In the genomic region with DNA sequence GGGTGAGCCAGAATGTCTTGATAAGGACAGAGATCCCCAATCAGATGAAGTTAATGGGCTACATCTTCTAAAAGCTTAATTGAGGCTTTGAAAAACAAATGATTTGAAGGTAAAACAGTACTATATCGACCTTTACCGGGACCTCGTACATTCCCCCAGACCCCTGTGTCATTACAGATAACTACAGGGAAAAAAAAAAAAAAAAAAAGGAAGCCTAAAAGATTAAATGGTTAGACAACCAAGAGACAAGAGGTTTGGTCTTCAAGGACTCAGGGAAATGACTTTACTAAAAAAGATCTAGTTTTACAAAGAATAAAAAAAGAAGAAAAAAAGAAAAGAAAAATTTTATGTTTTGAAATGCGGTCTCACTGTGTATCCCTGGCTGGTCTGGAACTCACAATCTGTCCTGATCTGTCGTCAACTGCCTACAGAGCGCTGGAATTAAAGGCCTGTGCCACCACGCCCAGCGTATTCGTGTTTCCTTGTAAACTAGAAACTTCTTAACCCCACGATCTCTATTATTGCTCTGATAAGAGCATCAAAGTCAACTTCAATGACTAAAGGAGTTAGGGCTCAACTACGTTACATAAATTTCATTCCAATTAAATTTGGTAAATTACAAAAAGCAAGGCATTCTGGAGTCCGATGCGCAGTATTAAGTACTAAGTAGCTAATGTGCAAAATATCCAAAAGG, we compare ENCODE assay signal across 8 mouse cellular contexts. TPM values are rescaled to one million over a fixed set of nuclear protein-coding genes. Genes with fewer than 3 reads are reported as not detected.
A peak's percentile ranks its signal among the peaks of the same experiment; 100 is the strongest.
DNase-seq lines count a peak whose midpoint lies in the region; ATAC-seq and TF ChIP-seq lines count a peak whose summit lies in the region.

No protein-coding gene starts in this region.

- H3K9me3 ChIP-seq in embryonic facial prominence, embryonic 10.5 days: no peaks in the 10 kb centered on the region
- no peaks in the 10 kb centered on the region for H3K9me3 ChIP-seq in intestine, embryonic 16.5 days (ENCODE audit: control insufficient read depth, low read length)

- H3K4me3 ChIP-seq in cerebellum, adult 2 months (replicated peaks; ENCODE audit: insufficient read depth, low read depth, low read length): peak overlapping the region; percentile 76
- H3K4me3 ChIP-seq in embryonic facial prominence, embryonic 10.5 days: peak overlapping the region; percentile 90
- H3K4me3 ChIP-seq in intestine, embryonic 16.5 days (ENCODE audit: low read length): peak overlapping the region; percentile 88

- H3K9ac ChIP-seq in intestine, embryonic 16.5 days (ENCODE audit: low read depth, low read length): peak overlapping the region; percentile 95

- DNase-seq in cerebellum, adult 2 months: no peak
- DNase-seq in cerebellum, adult 8-10 months: no peak
- peak; percentile 36 for DNase-seq in 3T3-L1 (ENCODE audit: low read depth, low spot score)
- peak; percentile 42 for DNase-seq in embryonic facial prominence, embryonic 10.5 days (ENCODE audit: low spot score)
- DNase-seq in naive thymus-derived CD4-positive, alpha-beta T cell, adult 2 months (ENCODE audit: low read depth): peak; percentile 38
- no peak for DNase-seq in frontal cortex, postnatal 25 days (ENCODE audit: low spot score in 2 of 2)
- DNase-seq in gastrocnemius, postnatal 14 days: no peak

- TF ChIP-seq CTCF in cerebellum, adult 2 months (IDR thresholded peaks at IDR 0.05; ENCODE audit: borderline replicate concordance, insufficient read depth, low read depth, low read length): no peak

- no peak for TF ChIP-seq POLR2A in cerebellum, adult 2 months (IDR thresholded peaks at IDR 0.05; ENCODE audit: borderline replicate concordance, insufficient read depth, low read length)

- H3K36me3 ChIP-seq in embryonic facial prominence, embryonic 10.5 days (replicated peaks): peaks cover 38% of the 10 kb centered on the region
- peaks cover 3% of the 10 kb centered on the region; the same call in 1 of the 2 replicates for H3K36me3 ChIP-seq in intestine, embryonic 16.5 days (ENCODE audit: control insufficient read depth, insufficient read depth, low read length)

- peak overlapping the region; percentile 55 for H3K4me2 ChIP-seq in intestine, embryonic 16.5 days (ENCODE audit: low read depth, low read length)

- peak; percentile 20; the same call in 1 of the 2 replicates for ATAC-seq in intestine, embryonic 16.5 days

- intact Hi-C loops in gastrocnemius, postnatal 14 days (cut with DNase I; ENCODE audit: low total_unique reads): loop anchor here (10.0 kb wide), 1 partner anchor 114 kb away; no protein-coding TSS in a partner anchor

- no peaks in the 10 kb centered on the region for H3K27me3 ChIP-seq in cerebellum, adult 2 months (ENCODE audit: control insufficient read depth, insufficient read depth, low read length)
- no peaks in the 10 kb centered on the region for H3K27me3 ChIP-seq in embryonic facial prominence, embryonic 10.5 days (replicated peaks; ENCODE audit: low read depth, poor library complexity, severe bottlenecking)
- no peaks in the 10 kb centered on the region for H3K27me3 ChIP-seq in intestine, embryonic 16.5 days (replicated peaks; ENCODE audit: control insufficient read depth, insufficient read depth, low read length)

- H3K27ac ChIP-seq in cerebellum, adult 2 months (ENCODE audit: insufficient read depth, low read length): no peak overlapping the region
- peak overlapping the region; percentile 99 for H3K27ac ChIP-seq in embryonic facial prominence, embryonic 10.5 days (replicated peaks)
- peak overlapping the region; percentile 98; the same call in 1 of the 2 replicates for H3K27ac ChIP-seq in intestine, embryonic 16.5 days (ENCODE audit: low read length)

- 15% methylated on average over 13 of the region's 13 CpGs for WGBS in cerebellum, adult 2 months
- 21% methylated on average over 13 of the region's 13 CpGs for WGBS in embryonic facial prominence, embryonic 10.5 days
- 13% methylated on average over 13 of the region's 13 CpGs for WGBS in intestine, embryonic 16.5 days

- H3K4me1 ChIP-seq in cerebellum, adult 2 months (ENCODE audit: control insufficient read depth, insufficient read depth, low read length): peaks cover 3% of the 10 kb centered on the region; the same call in 1 of the 2 replicates
- H3K4me1 ChIP-seq in embryonic facial prominence, embryonic 10.5 days: peaks cover 29% of the 10 kb centered on the region
- H3K4me1 ChIP-seq in intestine, embryonic 16.5 days (ENCODE audit: control insufficient read depth, insufficient read depth, low read length): peaks cover 10% of the 10 kb centered on the region; the same call in 1 of the 2 replicates

RNA-seq across cellular contexts. Expression of a gene that starts 0.9 kb away (rescaled TPM):
- polyA plus RNA-seq in cerebellum, adult 2 months (2012; rRNA removed): 80.5 and 87.8 TPM in 2 replicates
- 260 and 265 TPM in 2 replicates for polyA plus RNA-seq in embryonic facial prominence, embryonic 10.5 days (2016; fragmentation: Nextera tagmentation; extraction: Ambion mirVana)
- polyA plus RNA-seq in intestine, embryonic 16.5 days (2015; fragmentation: Nextera tagmentation; extraction: Ambion mirVana): 115 and 128 TPM in 2 replicates
- 10 to 100 TPM; 43.4 to 49.2 TPM for total RNA-seq in gastrocnemius, postnatal 14 days (2021)

RNA-seq across cellular contexts. Expression of a gene that starts 39.5 kb away (rescaled TPM):
- polyA plus RNA-seq in cerebellum, adult 2 months (2012; rRNA removed): 7.4 and 8.0 TPM in 2 replicates
- 12.7 TPM in 2 replicates for polyA plus RNA-seq in embryonic facial prominence, embryonic 10.5 days (2016; fragmentation: Nextera tagmentation; extraction: Ambion mirVana)
- polyA plus RNA-seq in intestine, embryonic 16.5 days (2015; fragmentation: Nextera tagmentation; extraction: Ambion mirVana): 10.0 and 10.1 TPM in 2 replicates
- 10 to 100 TPM; 10.2 TPM for total RNA-seq in gastrocnemius, postnatal 14 days (2021)

RNA-seq across cellular contexts. Expression of a gene that starts 57.8 kb away (rescaled TPM):
- not detected in 2 replicates for polyA plus RNA-seq in cerebellum, adult 2 months (2012; rRNA removed)
- polyA plus RNA-seq in embryonic facial prominence, embryonic 10.5 days (2016; fragmentation: Nextera tagmentation; extraction: Ambion mirVana): 0.31 TPM in 1 of 2 replicates, not detected in the other
- not detected in 2 replicates for polyA plus RNA-seq in intestine, embryonic 16.5 days (2015; fragmentation: Nextera tagmentation; extraction: Ambion mirVana)
- total RNA-seq in gastrocnemius, postnatal 14 days (2021): not detected

Comparison
In these comparisons a context has a peak if more than half of its experiments do, and no peak if none do; other contexts are left out.
1. DNase-seq: peak in 3T3-L1 (single experiment), embryonic facial prominence, embryonic 10.5 days (single experiment) and naive thymus-derived CD4-positive, alpha-beta T cell, adult 2 months (single experiment); none in cerebellum, adult 2 months (0 of 2), cerebellum, adult 8-10 months (single experiment), frontal cortex, postnatal 25 days (0 of 2) and gastrocnemius, postnatal 14 days (single experiment).
2. Peak in every context shown above with its lines, with median percentiles within 50 percentile points of each other: H3K4me3 ChIP-seq.